Mouse (Mus musculus): ENCODE data around the gene Slc9a2. TPM values are rescaled to one million over a fixed set of nuclear protein-coding genes. Genes with fewer than 3 reads are reported as not detected.

Gene Slc9a2
- polyA plus RNA-seq, 1 experiment from 2014 or later: 0.06 TPM

DNA sequence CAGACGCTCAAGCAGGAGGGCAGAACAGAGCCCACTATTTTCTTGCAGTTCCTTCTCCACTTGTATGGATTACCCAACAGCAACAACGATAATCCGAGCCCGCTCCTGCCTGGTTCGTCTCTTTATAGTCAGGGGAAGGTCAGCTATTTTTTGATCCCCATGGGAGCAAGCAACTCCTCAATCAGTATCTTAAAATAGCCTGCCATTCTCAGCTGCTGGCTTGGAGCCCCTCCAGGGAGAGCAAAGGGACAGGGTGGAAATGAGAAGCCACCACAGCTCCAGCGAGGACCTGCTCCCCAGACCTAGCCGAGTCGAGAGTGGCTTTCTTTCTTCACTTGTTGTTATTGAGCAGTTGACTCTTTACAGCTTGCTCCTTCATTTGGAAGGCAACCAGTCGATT lies 125.0 kb downstream of the Slc9a2 start, which contains the start of gene Tmem182:
Tmem182 (plus strand) TSS at position 251 of the 400 bp plus-strand sequence.
- 69% methylated on average over 9 of the region's 9 CpGs for WGBS
- no peak within 1 kb of the TSS for H3K27ac ChIP-seq (ENCODE audit: low read depth, low read length)
- no peak within 1 kb of the TSS for H3K9ac ChIP-seq (ENCODE audit: low read depth, low read length)
- H3K4me3 ChIP-seq (ENCODE audit: low read depth, low read length): no peak within 1 kb of the TSS
- no peak within 1 kb of the TSS for H3K4me2 ChIP-seq (replicated peaks; ENCODE audit: low read depth, low read length)
- no peaks in the 10 kb centered on the region for H3K4me1 ChIP-seq (replicated peaks; ENCODE audit: control insufficient read depth, insufficient read depth, low read length)
- no peaks in the 10 kb centered on the region for H3K36me3 ChIP-seq (ENCODE audit: control insufficient read depth, insufficient read depth, low read length)
- no peak for DNase-seq (ENCODE audit: low spot score)
- H3K9me3 ChIP-seq (ENCODE audit: control insufficient read depth, low read length): no peaks in the 10 kb centered on the region
- ATAC-seq (ENCODE audit: low FRiP score): no peak
- no peaks in the 10 kb centered on the region for H3K27me3 ChIP-seq (ENCODE audit: control insufficient read depth, insufficient read depth, low read length)

GRCm38 (mm10) chr1:40805891-40806290 lies 125.5 kb downstream of the Slc9a2 start:
- no peak overlapping the region for H3K4me2 ChIP-seq (replicated peaks; ENCODE audit: low read depth, low read length)
- no peak overlapping the region for H3K27ac ChIP-seq (ENCODE audit: low read depth, low read length)
- no peaks in the 10 kb centered on the region for H3K36me3 ChIP-seq (ENCODE audit: control insufficient read depth, insufficient read depth, low read length)
- ATAC-seq (ENCODE audit: low FRiP score) (no peak), DNase-seq (ENCODE audit: low spot score) (no peak)
- whole genome bisulfite sequencing: 91% methylated on average over 11 of the region's 11 CpGs
- no peak overlapping the region for H3K9ac ChIP-seq (ENCODE audit: low read depth, low read length)
- H3K4me3 ChIP-seq (ENCODE audit: low read depth, low read length): no peak overlapping the region
- H3K27me3 ChIP-seq (ENCODE audit: control insufficient read depth, insufficient read depth, low read length): no peaks in the 10 kb centered on the region
- no peaks in the 10 kb centered on the region for H3K4me1 ChIP-seq (replicated peaks; ENCODE audit: control insufficient read depth, insufficient read depth, low read length)
- H3K9me3 ChIP-seq (ENCODE audit: control insufficient read depth, low read length): no peaks in the 10 kb centered on the region

- no peak overlapping the region for H3K9ac ChIP-seq (ENCODE audit: low read depth, low read length)
- H3K4me3 ChIP-seq (ENCODE audit: low read depth, low read length): no peak overlapping the region
- ATAC-seq (ENCODE audit: low FRiP score) (no peak), DNase-seq (ENCODE audit: low spot score) (no peak)
- H3K27me3 ChIP-seq (ENCODE audit: control insufficient read depth, insufficient read depth, low read length): no peaks in the 10 kb centered on the region
- WGBS: 87% methylated on average over 3 of the region's 3 CpGs
- no peaks in the 10 kb centered on the region for H3K36me3 ChIP-seq (ENCODE audit: control insufficient read depth, insufficient read depth, low read length)
- no peaks in the 10 kb centered on the region for H3K4me1 ChIP-seq (replicated peaks; ENCODE audit: control insufficient read depth, insufficient read depth, low read length)
- no peaks in the 10 kb centered on the region for H3K9me3 ChIP-seq (ENCODE audit: control insufficient read depth, low read length)
- H3K27ac ChIP-seq (ENCODE audit: low read depth, low read length): no peak overlapping the region
- no peak overlapping the region for H3K4me2 ChIP-seq (replicated peaks; ENCODE audit: low read depth, low read length)
Observed at GRCm38 (mm10) chr1:40808643-40809042, 128.3 kb downstream of the Slc9a2 start.

GRCm38 (mm10) chr1:40815071-40815845 lies 134.9 kb downstream of the Slc9a2 start:
- H3K4me1 ChIP-seq (replicated peaks; ENCODE audit: control insufficient read depth, insufficient read depth, low read length): no peaks in the 10 kb centered on the region
- H3K9me3 ChIP-seq (ENCODE audit: control insufficient read depth, low read length): no peaks in the 10 kb centered on the region
- no peak for ATAC-seq (ENCODE audit: low FRiP score)
- H3K36me3 ChIP-seq (ENCODE audit: control insufficient read depth, insufficient read depth, low read length): no peaks in the 10 kb centered on the region
- DNase-seq (ENCODE audit: low spot score): no peak
- no peak overlapping the region for H3K27ac ChIP-seq (ENCODE audit: low read depth, low read length)
- no peak overlapping the region for H3K4me3 ChIP-seq (ENCODE audit: low read depth, low read length)
- 71% methylated on average over 16 of the region's 16 CpGs for WGBS
- no peak overlapping the region for H3K4me2 ChIP-seq (replicated peaks; ENCODE audit: low read depth, low read length)
- H3K9ac ChIP-seq (ENCODE audit: low read depth, low read length): no peak overlapping the region
- H3K27me3 ChIP-seq (ENCODE audit: control insufficient read depth, insufficient read depth, low read length): no peaks in the 10 kb centered on the region

Other genes starting within 250 kb of the Slc9a2 start
- gene Il18r1, start 215.0 kb upstream of the Slc9a2 start, polyA plus RNA-seq (2014; fragmentation: Nextera tagmentation; extraction: Ambion mirVana): 0.08 TPM in 1 of 2 replicates, not detected in the other
- gene Il18rap, start 165.2 kb upstream of the Slc9a2 start, polyA plus RNA-seq (2014; fragmentation: Nextera tagmentation; extraction: Ambion mirVana): 0.03 and 0.22 TPM in 2 replicates
- gene Slc9a4, start 100.5 kb upstream of the Slc9a2 start, polyA plus RNA-seq (2014; fragmentation: Nextera tagmentation; extraction: Ambion mirVana): not detected in 2 replicates
- gene Mfsd9, start 110.1 kb downstream of the Slc9a2 start, polyA plus RNA-seq (2014; fragmentation: Nextera tagmentation; extraction: Ambion mirVana): 3.2 and 4.3 TPM in 2 replicates
- not detected in 2 replicates for gene Tmem182, start 125.0 kb downstream of the Slc9a2 start, polyA plus RNA-seq (2014; fragmentation: Nextera tagmentation; extraction: Ambion mirVana)

All from hindbrain, embryonic 11.5 days (tissue).